Mouse (Mus musculus) brown adipose tissue, adult 24 weeks (tissue): ENCODE results near the gene Drc7. TPM values are rescaled to one million over a fixed set of nuclear protein-coding genes. Genes with fewer than 3 reads are reported as not detected.
"Not testable (repeated sequence)": the region's sequence is repeated elsewhere in the genome, so short reads cannot be mapped to it uniquely, and the experiment has no call there.

Experiments
- H3K27ac ChIP-seq: fragments of 200-500 bp; replicated peaks from 2 replicates; pipeline ENCODE4 v1.5.1; 2012; ENCODE audit warnings: low read depth, mild to moderate bottlenecking, low read length
- H3K4me1 ChIP-seq: fragments of 200-500 bp; 2 replicates; pipeline ENCODE4 v1.6.1; 2012; ENCODE audit warnings: low read length, mixed read lengths; ENCODE audit not compliant: control insufficient read depth, insufficient read depth, insufficient read length
- H3K4me3 ChIP-seq: fragments of 200-500 bp; 2 replicates; pipeline ENCODE4 v1.5.1; 2012; ENCODE audit warnings: low read depth, mild to moderate bottlenecking, low read length, moderate library complexity; ENCODE audit not compliant: insufficient read depth
- polyA plus RNA-seq: library from polyadenylated mRNA; stranded (reverse); fragments of >200 nt; gene quantifications from 2 replicates; pipeline ENCODE4 v1.2.4, GENCODE M21; 2012; ENCODE audit not compliant: missing spikeins, insufficient read depth, insufficient read length

The Drc7 gene
- not detected in 2 replicates for polyA plus RNA-seq

GRCm38 (mm10) chr8:95054927-95055510 lies at the start of gene Drc7:
Gene Drc7, plus strand, starts transcription at chr8:95055103.
- Histone ChIP-seq H3K4me3 (no peak within 1 kb of the TSS), H3K27ac (no peak within 1 kb of the TSS), H3K4me1 (no peaks in the 10 kb centered on the region)

GRCm38 (mm10) chr8:95012442-95012919 lies 42.4 kb upstream of the Drc7 start:
- Histone ChIP-seq H3K4me3 (no peak overlapping the region), H3K27ac (no peak overlapping the region), H3K4me1 (no peaks in the 10 kb centered on the region)

GRCm38 (mm10) chr8:95015866-95016265 lies 39.0 kb upstream of the Drc7 start:
- Histone ChIP-seq H3K27ac (no peak overlapping the region), H3K4me3 (no peak overlapping the region), H3K4me1 (no peaks in the 10 kb centered on the region; the same call in 1 of the 2 replicates)

- H3K27ac ChIP-seq, result no peak overlapping the region
- H3K4me1 ChIP-seq, result no peaks in the 10 kb centered on the region; the same call in 1 of the 2 replicates
- no peak overlapping the region for H3K4me3 ChIP-seq
Observed at GRCm38 (mm10) chr8:95016684-95017083, 38.2 kb upstream of the Drc7 start.

GRCm38 (mm10) chr8:95017451-95017850 lies 37.5 kb upstream of the Drc7 start, which contains the start of gene Adgrg3:
Gene Adgrg3, plus strand, starts transcription at chr8:95017692.
- H3K4me3 ChIP-seq, result no peak within 1 kb of the TSS
- H3K27ac ChIP-seq, result no peak within 1 kb of the TSS

GRCm38 (mm10) chr8:95017969-95018635 lies 36.8 kb upstream of the Drc7 start:
- Histone ChIP-seq H3K4me1 (no peaks in the 10 kb centered on the region; the same call in 1 of the 2 replicates), H3K4me3 (no peak overlapping the region), H3K27ac (no peak overlapping the region)

More at GRCm38 (mm10) chr8:95017451-95017850, 37.5 kb upstream of the Drc7 start, which contains the start of gene Adgrg3:
- H3K4me1 ChIP-seq, result no peaks in the 10 kb centered on the region; the same call in 1 of the 2 replicates

- Histone ChIP-seq H3K4me1 (no peaks in the 10 kb centered on the region; the same call in 1 of the 2 replicates), H3K27ac (peak overlapping the region; percentile 83), H3K4me3 (peak overlapping the region; percentile 56)
Observed at GRCm38 (mm10) chr8:95020293-95020777, 34.6 kb upstream of the Drc7 start.

GRCm38 (mm10) chr8:95020821-95021220 lies 34.1 kb upstream of the Drc7 start:
- Histone ChIP-seq H3K27ac (peak overlapping the region; percentile 41), H3K4me3 (peak overlapping the region; percentile 23)

GRCm38 (mm10) chr8:95023201-95023600 lies 31.7 kb upstream of the Drc7 start:
- H3K27ac ChIP-seq, result no peak overlapping the region
- H3K4me1 ChIP-seq, result no peaks in the 10 kb centered on the region; the same call in 1 of the 2 replicates
- no peak overlapping the region for H3K4me3 ChIP-seq

More at GRCm38 (mm10) chr8:95020821-95021220, 34.1 kb upstream of the Drc7 start:
- no peaks in the 10 kb centered on the region; the same call in 1 of the 2 replicates for H3K4me1 ChIP-seq

- Histone ChIP-seq H3K4me1 (no peaks in the 10 kb centered on the region; the same call in 1 of the 2 replicates), H3K4me3 (no peak overlapping the region), H3K27ac (no peak overlapping the region)
Observed at GRCm38 (mm10) chr8:95024387-95024786, 30.5 kb upstream of the Drc7 start.

- Histone ChIP-seq H3K4me3 (no peak overlapping the region), H3K4me1 (no peaks in the 10 kb centered on the region; the same call in 1 of the 2 replicates), H3K27ac (no peak overlapping the region)
Observed at GRCm38 (mm10) chr8:95025421-95025820, 29.5 kb upstream of the Drc7 start.

- not testable (repeated sequence) for H3K4me3 ChIP-seq, H3K4me1 ChIP-seq, H3K27ac ChIP-seq
Observed at GRCm38 (mm10) chr8:95028391-95028790, 26.5 kb upstream of the Drc7 start.

- Histone ChIP-seq H3K27ac (no peak overlapping the region), H3K4me1 (no peaks in the 10 kb centered on the region)
Observed at GRCm38 (mm10) chr8:95037106-95037925, 17.6 kb upstream of the Drc7 start.

GRCm38 (mm10) chr8:95041883-95042784 lies 12.8 kb upstream of the Drc7 start:
- Histone ChIP-seq H3K27ac (no peak overlapping the region), H3K4me3 (no peak overlapping the region), H3K4me1 (no peaks in the 10 kb centered on the region)

More at GRCm38 (mm10) chr8:95037106-95037925, 17.6 kb upstream of the Drc7 start:
- no peak overlapping the region for H3K4me3 ChIP-seq
